Comparison of ENCODE assay signal across 9 mouse cellular contexts in the genomic region with DNA sequence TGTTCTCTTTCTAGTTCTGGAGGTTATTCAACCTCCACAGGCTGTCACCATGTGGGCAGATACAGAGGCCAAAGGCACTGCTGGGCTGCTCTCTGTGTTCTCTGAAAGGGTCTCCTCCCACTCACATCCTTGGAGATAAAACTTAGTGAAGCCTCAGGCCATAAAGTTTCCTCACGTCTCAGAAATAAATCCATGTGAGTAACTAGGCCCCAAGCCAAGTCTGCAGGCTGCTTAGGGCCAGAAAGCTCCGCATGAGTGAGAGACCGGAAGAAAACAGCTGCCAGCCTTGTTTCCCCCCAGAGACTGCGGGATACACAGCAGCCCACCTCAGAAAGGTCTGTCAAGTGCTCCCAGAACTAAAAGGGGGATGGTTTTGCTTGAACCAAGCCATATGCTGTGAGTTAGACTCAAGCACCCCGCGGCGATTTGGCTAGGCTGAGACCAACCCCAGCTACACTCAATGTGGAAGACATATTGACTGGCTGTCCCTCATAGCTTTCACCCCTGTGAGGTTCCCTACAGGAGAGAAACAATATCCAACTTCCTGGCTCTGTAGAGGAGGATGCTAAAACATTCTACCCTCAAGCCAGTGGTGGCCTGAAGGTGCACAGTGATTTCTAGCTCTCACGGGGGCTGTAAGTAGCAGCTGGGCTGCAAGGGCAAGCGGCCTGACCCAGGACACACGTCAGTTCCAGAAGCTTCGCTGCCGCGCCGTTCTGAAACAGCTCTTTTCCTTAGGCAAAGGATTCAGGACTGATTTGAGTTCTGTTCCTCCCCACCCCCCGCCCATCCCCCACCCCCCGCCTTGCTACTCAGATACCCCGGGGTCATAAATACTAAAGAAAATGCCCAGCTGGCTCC. TPM values are rescaled to one million over a fixed set of nuclear protein-coding genes. Genes with fewer than 3 reads are reported as not detected.
DNase-seq lines count a peak whose midpoint lies in the region; ATAC-seq lines count a peak whose summit lies in the region.
"Had no signal": no experiment of that assay in that cellular context is flagged by ENCODE, and none has a peak within 500 bp of the region (broad histone marks: within the 10 kb centered on the region; RNA-seq: fewer than 3 reads in every experiment).

No protein-coding gene starts in this region.

- H3K9ac ChIP-seq in hindbrain, embryonic 15.5 days, result no peak overlapping the region
- no peak overlapping the region for H3K9ac ChIP-seq in hindbrain, embryonic 11.5 days (ENCODE audit: low read depth, low read length)
- no peak overlapping the region for H3K9ac ChIP-seq in heart, embryonic 12.5 days
- no peak overlapping the region for H3K9ac ChIP-seq in stomach, embryonic 15.5 days
- no peak overlapping the region for H3K9ac ChIP-seq in midbrain, embryonic 16.5 days (ENCODE audit: low read depth, low read length)

- 59% methylated on average over 17 of the region's 17 CpGs for WGBS in hindbrain, embryonic 15.5 days
- 82% methylated on average over 17 of the region's 17 CpGs for WGBS in hindbrain, embryonic 11.5 days
- 72% methylated on average over 17 of the region's 17 CpGs for WGBS in heart, embryonic 12.5 days
- 66% methylated on average over 17 of the region's 17 CpGs for WGBS in stomach, embryonic 15.5 days
- WGBS in midbrain, embryonic 16.5 days, result 79% methylated on average over 17 of the region's 17 CpGs

- H3K9me3 ChIP-seq in hindbrain, embryonic 15.5 days, result no peaks in the 10 kb centered on the region
- no peaks in the 10 kb centered on the region for H3K9me3 ChIP-seq in hindbrain, embryonic 11.5 days (ENCODE audit: control insufficient read depth, low read length)
- no peaks in the 10 kb centered on the region for H3K9me3 ChIP-seq in heart, embryonic 12.5 days (replicated peaks)
- H3K9me3 ChIP-seq in stomach, embryonic 15.5 days, result no peaks in the 10 kb centered on the region
- no peaks in the 10 kb centered on the region for H3K9me3 ChIP-seq in midbrain, embryonic 16.5 days (replicated peaks; ENCODE audit: control insufficient read depth, low read length, poor library complexity, severe bottlenecking)

- no peaks in the 10 kb centered on the region for H3K27me3 ChIP-seq in hindbrain, embryonic 15.5 days
- H3K27me3 ChIP-seq in hindbrain, embryonic 11.5 days (ENCODE audit: control insufficient read depth, insufficient read depth, low read length), result no peaks in the 10 kb centered on the region
- no peaks in the 10 kb centered on the region for H3K27me3 ChIP-seq in heart, embryonic 12.5 days (replicated peaks)
- no peaks in the 10 kb centered on the region for H3K27me3 ChIP-seq in stomach, embryonic 15.5 days (replicated peaks)
- H3K27me3 ChIP-seq in midbrain, embryonic 16.5 days (ENCODE audit: control insufficient read depth, insufficient read depth, low read depth, low read length), result no peaks in the 10 kb centered on the region

- no peak for DNase-seq in hindbrain, embryonic 11.5 days (ENCODE audit: low spot score)
- peak; percentile 80 to 81 for DNase-seq in kidney, postnatal 25 days
- no peak for DNase-seq in layer of hippocampus, adult 9-10 months (ENCODE audit: low spot score)

- no peak overlapping the region for H3K27ac ChIP-seq in hindbrain, embryonic 15.5 days (replicated peaks)
- no peak overlapping the region for H3K27ac ChIP-seq in hindbrain, embryonic 11.5 days (ENCODE audit: low read depth, low read length)
- H3K27ac ChIP-seq in brown adipose tissue, adult 24 weeks (replicated peaks; ENCODE audit: low read depth, low read length), result peak overlapping the region; percentile 55; the same call in 1 of the 2 replicates
- H3K27ac ChIP-seq in heart, embryonic 12.5 days (ENCODE audit: poor library complexity, severe bottlenecking), result no peak overlapping the region
- H3K27ac ChIP-seq in stomach, embryonic 15.5 days, result peak overlapping the region; percentile 32; the same call in 1 of the 2 replicates
- no peak overlapping the region for H3K27ac ChIP-seq in midbrain, embryonic 16.5 days (ENCODE audit: low read length)

- peak; percentile 85 for ATAC-seq in hindbrain, embryonic 15.5 days (ENCODE audit: low FRiP score, low read depth)
- ATAC-seq in hindbrain, embryonic 11.5 days (ENCODE audit: low FRiP score), result no peak
- ATAC-seq in heart, embryonic 12.5 days (ENCODE audit: insufficient number of reproducible peaks, low FRiP score), result peak; percentile 31; the same call in 1 of the 2 replicates
- peak; percentile 45; the same call in 1 of the 2 replicates for ATAC-seq in stomach, embryonic 15.5 days (ENCODE audit: insufficient read depth, low FRiP score, low read depth)
- no peak for ATAC-seq in midbrain, embryonic 16.5 days

- no peak overlapping the region for H3K4me2 ChIP-seq in hindbrain, embryonic 15.5 days
- H3K4me2 ChIP-seq in hindbrain, embryonic 11.5 days (replicated peaks; ENCODE audit: low read depth, low read length), result no peak overlapping the region
- H3K4me2 ChIP-seq in heart, embryonic 12.5 days, result no peak overlapping the region
- H3K4me2 ChIP-seq in stomach, embryonic 15.5 days, result no peak overlapping the region
- H3K4me2 ChIP-seq in midbrain, embryonic 16.5 days (ENCODE audit: low read length), result no peak overlapping the region

- no peak overlapping the region for H3K4me3 ChIP-seq in hindbrain, embryonic 15.5 days
- no peak overlapping the region for H3K4me3 ChIP-seq in hindbrain, embryonic 11.5 days (ENCODE audit: low read depth, low read length)
- peak overlapping the region; percentile 50 for H3K4me3 ChIP-seq in brown adipose tissue, adult 24 weeks (ENCODE audit: insufficient read depth, low read depth, low read length)
- H3K4me3 ChIP-seq in heart, embryonic 12.5 days, result no peak overlapping the region
- no peak overlapping the region for H3K4me3 ChIP-seq in stomach, embryonic 15.5 days (replicated peaks)
- H3K4me3 ChIP-seq in midbrain, embryonic 16.5 days (ENCODE audit: low read depth, low read length), result no peak overlapping the region
- H3K4me3 ChIP-seq: myocyte had no signal

- H3K36me3 ChIP-seq in hindbrain, embryonic 15.5 days, result no peaks in the 10 kb centered on the region
- H3K36me3 ChIP-seq in hindbrain, embryonic 11.5 days (ENCODE audit: control insufficient read depth, insufficient read depth, low read length), result no peaks in the 10 kb centered on the region
- H3K36me3 ChIP-seq in heart, embryonic 12.5 days, result no peaks in the 10 kb centered on the region
- no peaks in the 10 kb centered on the region for H3K36me3 ChIP-seq in stomach, embryonic 15.5 days
- no peaks in the 10 kb centered on the region for H3K36me3 ChIP-seq in midbrain, embryonic 16.5 days (ENCODE audit: control insufficient read depth, insufficient read depth, low read length)

- H3K4me1 ChIP-seq in hindbrain, embryonic 15.5 days (replicated peaks), result no peaks in the 10 kb centered on the region
- H3K4me1 ChIP-seq in hindbrain, embryonic 11.5 days (replicated peaks; ENCODE audit: control insufficient read depth, insufficient read depth, low read length), result no peaks in the 10 kb centered on the region
- H3K4me1 ChIP-seq in brown adipose tissue, adult 24 weeks (ENCODE audit: control insufficient read depth, insufficient read depth, insufficient read length, low read length), result no peaks in the 10 kb centered on the region
- peaks cover 5% of the 10 kb centered on the region; the same call in 1 of the 2 replicates for H3K4me1 ChIP-seq in heart, embryonic 12.5 days (replicated peaks)
- H3K4me1 ChIP-seq in stomach, embryonic 15.5 days, result peaks cover 6% of the 10 kb centered on the region; the same call in 1 of the 2 replicates
- no peaks in the 10 kb centered on the region for H3K4me1 ChIP-seq in midbrain, embryonic 16.5 days (ENCODE audit: control insufficient read depth, insufficient read depth, low read length)

RNA-seq across cellular contexts. Expression of a gene that starts 43.9 kb away (rescaled TPM):
- polyA plus RNA-seq in hindbrain, embryonic 15.5 days (2015; fragmentation: Nextera tagmentation; extraction: Ambion mirVana), result 43.2 and 44.0 TPM in 2 replicates
- 80.8 and 91.1 TPM in 2 replicates for polyA plus RNA-seq in hindbrain, embryonic 11.5 days (2014; fragmentation: Nextera tagmentation; extraction: Ambion mirVana)
- polyA plus RNA-seq in brown adipose tissue, adult 24 weeks (2012; ENCODE audit: insufficient read depth, insufficient read length, missing spikeins), result 31.2 and 34.7 TPM in 2 replicates
- polyA plus RNA-seq in heart, embryonic 12.5 days (2016; fragmentation: Nextera tagmentation; extraction: Ambion mirVana), result 76.5 and 81.3 TPM in 2 replicates
- polyA plus RNA-seq in stomach, embryonic 15.5 days (2015; fragmentation: Nextera tagmentation; extraction: Ambion mirVana), result 41.4 and 46.2 TPM in 2 replicates
- 42.4 and 45.4 TPM in 2 replicates for polyA plus RNA-seq in midbrain, embryonic 16.5 days (2015; fragmentation: Nextera tagmentation; extraction: Ambion mirVana)

RNA-seq across cellular contexts. Expression of a gene that starts 53.6 kb away (rescaled TPM):
- polyA plus RNA-seq in hindbrain, embryonic 15.5 days (2015; fragmentation: Nextera tagmentation; extraction: Ambion mirVana), result 23.2 and 25.6 TPM in 2 replicates
- 6.4 and 7.7 TPM in 2 replicates for polyA plus RNA-seq in hindbrain, embryonic 11.5 days (2014; fragmentation: Nextera tagmentation; extraction: Ambion mirVana)
- polyA plus RNA-seq in brown adipose tissue, adult 24 weeks (2012; ENCODE audit: insufficient read depth, insufficient read length, missing spikeins), result 88.4 and 124 TPM in 2 replicates
- polyA plus RNA-seq in heart, embryonic 12.5 days (2016; fragmentation: Nextera tagmentation; extraction: Ambion mirVana), result 53.3 and 55.1 TPM in 2 replicates
- 20.8 and 22.0 TPM in 2 replicates for polyA plus RNA-seq in stomach, embryonic 15.5 days (2015; fragmentation: Nextera tagmentation; extraction: Ambion mirVana)
- 15.4 and 18.3 TPM in 2 replicates for polyA plus RNA-seq in midbrain, embryonic 16.5 days (2015; fragmentation: Nextera tagmentation; extraction: Ambion mirVana)
- polyA plus RNA-seq: myocyte had no signal

Comparison
In these comparisons a context has a peak if more than half of its experiments do, and no peak if none do; other contexts are left out.
1. ATAC-seq: peak in hindbrain, embryonic 15.5 days (single experiment), heart, embryonic 12.5 days (single experiment) and stomach, embryonic 15.5 days (single experiment); none in hindbrain, embryonic 11.5 days (single experiment) and midbrain, embryonic 16.5 days (single experiment).
2. H3K27ac ChIP-seq: peak in brown adipose tissue, adult 24 weeks (single experiment) and stomach, embryonic 15.5 days (single experiment); none in hindbrain, embryonic 15.5 days (single experiment), hindbrain, embryonic 11.5 days (single experiment), heart, embryonic 12.5 days (single experiment) and midbrain, embryonic 16.5 days (single experiment).
3. DNase-seq: peak in kidney, postnatal 25 days (2 of 2); none in hindbrain, embryonic 11.5 days (single experiment) and layer of hippocampus, adult 9-10 months (single experiment).